Mouse (Mus musculus): ENCODE results near the gene Zc3h14.
A peak's percentile ranks its signal among the peaks of the same experiment; 100 is the strongest.

Zc3h14 gene

GRCm38 (mm10) chr12:98746746-98747379 is at the start of gene Zc3h14:
Gene Zc3h14 (plus strand): TSS chr12:98746964.
- peak; percentile 90 for DNase-seq (ENCODE audit: low spot score)

- DNase-seq (ENCODE audit: low spot score) = no peak
Observed at GRCm38 (mm10) chr12:98697202-98697601, 49.6 kb upstream of the Zc3h14 start.

- no peak for DNase-seq (ENCODE audit: low spot score)
Observed at GRCm38 (mm10) chr12:98701564-98701963, 45.2 kb upstream of the Zc3h14 start.

- DNase-seq (ENCODE audit: low spot score) = no peak
Observed at GRCm38 (mm10) chr12:98703554-98703953, 43.2 kb upstream of the Zc3h14 start.

- DNase-seq (ENCODE audit: low spot score) = no peak
Observed at GRCm38 (mm10) chr12:98703961-98704360, 42.8 kb upstream of the Zc3h14 start.

GRCm38 (mm10) chr12:98712819-98713218 is 33.9 kb upstream of the Zc3h14 start:
- DNase-seq (ENCODE audit: low spot score) = no peak

GRCm38 (mm10) chr12:98713621-98714103 is 33.1 kb upstream of the Zc3h14 start:
- no peak for DNase-seq (ENCODE audit: low spot score)

GRCm38 (mm10) chr12:98714757-98715156 is 32.0 kb upstream of the Zc3h14 start:
- DNase-seq (ENCODE audit: low spot score) = no peak

GRCm38 (mm10) chr12:98716142-98716541 is 30.6 kb upstream of the Zc3h14 start:
- no peak for DNase-seq (ENCODE audit: low spot score)

- DNase-seq (ENCODE audit: low spot score) = no peak
Observed at GRCm38 (mm10) chr12:98720628-98721027, 26.1 kb upstream of the Zc3h14 start.

GRCm38 (mm10) chr12:98721030-98721429 is 25.7 kb upstream of the Zc3h14 start:
- no peak for DNase-seq (ENCODE audit: low spot score)

- DNase-seq (ENCODE audit: low spot score) = no peak
Observed at GRCm38 (mm10) chr12:98724224-98724623, 22.5 kb upstream of the Zc3h14 start.

GRCm38 (mm10) chr12:98724976-98725375 is 21.8 kb upstream of the Zc3h14 start:
- no peak for DNase-seq (ENCODE audit: low spot score)

GRCm38 (mm10) chr12:98726078-98726477 is 20.7 kb upstream of the Zc3h14 start:
- no peak for DNase-seq (ENCODE audit: low spot score)

- no peak for DNase-seq (ENCODE audit: low spot score)
Observed at GRCm38 (mm10) chr12:98727186-98727585, 19.6 kb upstream of the Zc3h14 start.

GRCm38 (mm10) chr12:98730682-98731081 is 16.1 kb upstream of the Zc3h14 start:
- no peak for DNase-seq (ENCODE audit: low spot score)

- no peak for DNase-seq (ENCODE audit: low spot score)
Observed at GRCm38 (mm10) chr12:98733165-98733564, 13.6 kb upstream of the Zc3h14 start.

- DNase-seq (ENCODE audit: low spot score) = no peak
Observed at GRCm38 (mm10) chr12:98733776-98734175, 13.0 kb upstream of the Zc3h14 start.

- peak; percentile 76 for DNase-seq (ENCODE audit: low spot score)
Observed at GRCm38 (mm10) chr12:98734246-98734879, 12.4 kb upstream of the Zc3h14 start.

GRCm38 (mm10) chr12:98734880-98735801 is 11.6 kb upstream of the Zc3h14 start:
- no peak for DNase-seq (ENCODE audit: low spot score)

- no peak for DNase-seq (ENCODE audit: low spot score)
Observed at GRCm38 (mm10) chr12:98736951-98737800, 9.6 kb upstream of the Zc3h14 start, which contains the start of gene Ptpn21. Gene Ptpn21 (minus strand): TSS chr12:98737405.

Data from c-Kit-positive CD71-positive TER-119-positive erythroid progenitor cells, embryonic 14.5 days (primary cell).